Mouse (Mus musculus): ENCODE results near the gene Dmbx1. TPM values are rescaled to one million over a fixed set of nuclear protein-coding genes. Genes with fewer than 3 reads are reported as not detected.

Dmbx1 gene
- polyA plus RNA-seq, 1 experiment from 2014 or later: not detected

DNA sequence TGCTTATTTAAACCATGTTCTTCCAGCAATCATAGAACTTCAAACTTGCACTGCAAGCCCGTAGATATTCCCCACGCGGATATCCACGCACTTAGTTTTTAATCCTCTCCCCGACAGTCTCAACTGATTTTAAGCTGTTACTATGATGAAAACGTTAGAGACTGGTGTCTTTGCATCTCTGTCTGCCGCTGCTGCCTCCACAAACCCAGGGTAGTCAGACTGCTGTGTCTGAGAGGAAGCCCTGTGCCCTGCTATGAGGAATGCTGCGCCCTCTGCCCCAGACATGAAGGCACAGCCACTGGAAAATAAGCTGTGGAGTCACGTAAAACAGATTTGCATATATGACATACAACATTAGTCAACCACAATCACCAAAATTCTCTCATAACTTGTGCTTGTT is 60.9 kb downstream of the Dmbx1 start:
- Histone ChIP-seq H3K36me3 (peaks cover 3% of the 10 kb centered on the region; the same call in 1 of the 2 replicates), H3K27ac (no peak overlapping the region), H3K9me3 (no peaks in the 10 kb centered on the region), H3K4me3 (replicated peaks) (no peak overlapping the region), H3K4me2 (replicated peaks) (no peak overlapping the region), H3K4me1 (replicated peaks) (no peaks in the 10 kb centered on the region), H3K9ac (no peak overlapping the region), H3K27me3 (replicated peaks) (no peaks in the 10 kb centered on the region)
- ATAC-seq: no peak
- 47% methylated on average over 9 of the region's 9 CpGs for WGBS

GRCm38 (mm10) chr4:115878216-115878678 is 61.5 kb downstream of the Dmbx1 start:
- peaks cover 3% of the 10 kb centered on the region; the same call in 1 of the 2 replicates for H3K36me3 ChIP-seq
- no peak overlapping the region for H3K4me3 ChIP-seq (replicated peaks)
- H3K27me3 ChIP-seq (replicated peaks): no peaks in the 10 kb centered on the region
- H3K4me1 ChIP-seq (replicated peaks): no peaks in the 10 kb centered on the region
- 19% methylated on average over 11 of the region's 11 CpGs for WGBS
- H3K9ac ChIP-seq: no peak overlapping the region; the same call in 1 of the 2 replicates
- ATAC-seq: no peak
- no peak overlapping the region for H3K27ac ChIP-seq
- no peak overlapping the region for H3K4me2 ChIP-seq (replicated peaks)
- no peaks in the 10 kb centered on the region for H3K9me3 ChIP-seq

- ATAC-seq: no peak
- peaks cover 3% of the 10 kb centered on the region for H3K36me3 ChIP-seq
- no peak overlapping the region for H3K9ac ChIP-seq
- no peaks in the 10 kb centered on the region for H3K27me3 ChIP-seq (replicated peaks)
- 91% methylated on average over 3 of the region's 3 CpGs for WGBS
- H3K4me3 ChIP-seq (replicated peaks): no peak overlapping the region
- no peak overlapping the region for H3K4me2 ChIP-seq (replicated peaks)
- no peaks in the 10 kb centered on the region for H3K9me3 ChIP-seq
- no peak overlapping the region for H3K27ac ChIP-seq
- no peaks in the 10 kb centered on the region for H3K4me1 ChIP-seq (replicated peaks)
These were observed 66.5 kb downstream of the Dmbx1 start for GRCm38 (mm10) chr4:115873231-115873630.

DNA sequence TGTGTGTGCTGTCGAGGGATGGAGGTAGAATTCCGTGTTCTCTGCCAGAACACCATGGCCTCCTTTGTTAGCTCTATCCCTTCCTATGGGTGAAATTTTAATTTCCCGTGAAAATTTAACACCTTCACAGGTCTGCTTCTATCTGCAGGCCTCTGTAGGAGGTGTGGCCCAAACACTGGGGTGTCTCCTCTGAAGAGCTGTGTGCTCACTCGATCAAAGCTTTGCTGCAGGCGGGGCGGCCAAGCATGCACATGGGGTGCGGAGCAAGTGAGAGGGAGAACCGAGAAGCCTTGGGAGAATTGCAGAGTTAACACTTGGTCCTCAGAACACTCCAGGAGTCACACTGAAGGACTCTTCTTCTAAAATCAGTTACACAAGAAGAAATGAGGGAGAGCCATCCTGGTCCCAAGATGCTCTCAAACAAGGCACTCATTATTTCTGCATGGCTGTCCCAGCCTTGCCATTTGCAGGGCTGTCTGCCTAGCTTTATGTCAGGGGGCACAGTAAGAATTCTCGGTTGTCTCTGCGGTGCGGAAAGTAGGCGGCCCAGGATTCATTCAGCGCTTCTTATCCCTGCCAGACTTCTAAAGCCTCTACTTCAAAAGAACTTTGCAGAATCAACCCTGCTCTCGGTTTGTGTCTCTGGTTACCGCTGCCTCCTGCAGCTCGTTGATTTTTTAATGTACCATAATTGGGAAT is 70.1 kb downstream of the Dmbx1 start:
- Histone ChIP-seq H3K27me3 (replicated peaks) (no peaks in the 10 kb centered on the region), H3K4me2 (replicated peaks) (no peak overlapping the region), H3K27ac (no peak overlapping the region), H3K36me3 (peaks cover 3% of the 10 kb centered on the region; the same call in 1 of the 2 replicates), H3K4me3 (replicated peaks) (no peak overlapping the region), H3K4me1 (replicated peaks) (no peaks in the 10 kb centered on the region), H3K9ac (no peak overlapping the region), H3K9me3 (no peaks in the 10 kb centered on the region)
- ATAC-seq: no peak
- 44% methylated on average over 16 of the region's 16 CpGs for WGBS

Other genes with a start within 250 kb of the Dmbx1 start
- 31.2 and 32.0 TPM in 2 replicates for gene Efcab14, start 202.2 kb downstream of the Dmbx1 start, polyA plus RNA-seq (2015; fragmentation: Nextera tagmentation; extraction: Ambion mirVana)
- gene Tex38, start 158.9 kb downstream of the Dmbx1 start, polyA plus RNA-seq (2015; fragmentation: Nextera tagmentation; extraction: Ambion mirVana): 0.21 and 0.30 TPM in 2 replicates
- 62.4 and 63.5 TPM in 2 replicates for gene Atpaf1, start 155.1 kb downstream of the Dmbx1 start, polyA plus RNA-seq (2015; fragmentation: Nextera tagmentation; extraction: Ambion mirVana)
- gene Mob3c, start 111.8 kb downstream of the Dmbx1 start, polyA plus RNA-seq (2015; fragmentation: Nextera tagmentation; extraction: Ambion mirVana): 12.4 and 15.9 TPM in 2 replicates
- 26.9 and 36.8 TPM in 2 replicates for gene Mknk1, start 100.7 kb downstream of the Dmbx1 start, polyA plus RNA-seq (2015; fragmentation: Nextera tagmentation; extraction: Ambion mirVana)
- gene Kncn, start 55.5 kb downstream of the Dmbx1 start, polyA plus RNA-seq (2015; fragmentation: Nextera tagmentation; extraction: Ambion mirVana): not detected in 2 replicates
- not detected in 2 replicates for gene 6430628N08Rik, start 49.3 kb downstream of the Dmbx1 start, polyA plus RNA-seq (2015; fragmentation: Nextera tagmentation; extraction: Ambion mirVana)
- 48.2 and 57.6 TPM in 2 replicates for gene Faah, start 78.0 kb upstream of the Dmbx1 start, polyA plus RNA-seq (2015; fragmentation: Nextera tagmentation; extraction: Ambion mirVana)
- gene Nsun4, start 114.0 kb upstream of the Dmbx1 start, polyA plus RNA-seq (2015; fragmentation: Nextera tagmentation; extraction: Ambion mirVana): 30.1 and 31.0 TPM in 2 replicates
- 636 and 732 TPM in 2 replicates for gene Uqcrh, start 135.1 kb upstream of the Dmbx1 start, polyA plus RNA-seq (2015; fragmentation: Nextera tagmentation; extraction: Ambion mirVana)
- gene Lrrc41, start 135.3 kb upstream of the Dmbx1 start, polyA plus RNA-seq (2015; fragmentation: Nextera tagmentation; extraction: Ambion mirVana): 70.9 and 71.6 TPM in 2 replicates
- 26.7 and 27.1 TPM in 2 replicates for gene Rad54l, start 183.8 kb upstream of the Dmbx1 start, polyA plus RNA-seq (2015; fragmentation: Nextera tagmentation; extraction: Ambion mirVana)
- 45.8 and 48.0 TPM in 2 replicates for gene Pomgnt1, start 183.9 kb upstream of the Dmbx1 start, polyA plus RNA-seq (2015; fragmentation: Nextera tagmentation; extraction: Ambion mirVana)
- gene Lurap1, start 211.4 kb upstream of the Dmbx1 start, polyA plus RNA-seq (2015; fragmentation: Nextera tagmentation; extraction: Ambion mirVana): 1.5 and 1.6 TPM in 2 replicates
- gene Tspan1, start 227.7 kb upstream of the Dmbx1 start, polyA plus RNA-seq (2015; fragmentation: Nextera tagmentation; extraction: Ambion mirVana): 35.7 and 43.6 TPM in 2 replicates
- gene 1700042G07Rik, start 233.4 kb upstream of the Dmbx1 start, polyA plus RNA-seq (2015; fragmentation: Nextera tagmentation; extraction: Ambion mirVana): not detected in 2 replicates
- gene Gm49337, start 233.5 kb upstream of the Dmbx1 start, polyA plus RNA-seq (2015; fragmentation: Nextera tagmentation; extraction: Ambion mirVana): not detected in 2 replicates

Measured in intestine, embryonic 15.5 days (tissue).